Mouse (Mus musculus) E14TG2a.4 (cell line): ENCODE results near the gene Gm11099.

Source experiments
- CTCF ChIP-seq: conservative IDR thresholded peaks from 2 replicates; pipeline ENCODE4 v1.5.1; 2014; ENCODE audit warnings: low read length
- NANOG ChIP-seq: IDR thresholded peaks from 2 replicates; pipeline ENCODE4 v1.6.1; 2014; ENCODE audit warnings: borderline replicate concordance, low read length, mixed read lengths

DNA sequence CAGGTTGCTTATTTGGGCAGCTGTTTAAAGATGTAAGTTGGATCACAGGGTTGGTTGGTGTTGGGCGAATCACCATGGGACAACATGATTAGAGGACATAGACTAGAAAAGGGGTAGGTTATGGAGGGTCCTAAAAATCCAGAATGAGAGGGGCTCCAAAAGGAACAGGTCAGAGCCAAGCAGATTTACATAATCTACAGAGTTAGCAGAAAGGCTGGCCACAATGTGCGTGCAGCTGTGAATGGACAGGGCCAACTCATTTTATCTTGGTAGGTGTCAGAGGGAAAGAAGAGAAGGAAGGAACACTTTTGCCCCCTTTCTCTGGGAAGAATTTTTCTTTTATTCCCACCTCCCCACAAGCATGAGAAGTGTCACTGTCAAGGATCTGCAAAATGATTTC lies 97.1 kb downstream of the Gm11099 start:
- TF ChIP-seq NANOG (no peak), CTCF (no peak)
